Mouse (Mus musculus) lung, embryonic 16.5 days (tissue): Measurements from ENCODE around the gene Nfib. TPM values are rescaled to one million over a fixed set of nuclear protein-coding genes. Genes with fewer than 3 reads are reported as not detected.

ENCODE experiments used
- ATAC-seq: fragments of 200-750 bp; cut with Nextera tagmentation; 2 replicates; pipeline ENCODE4 v1.8.0; 2017; ENCODE audit warnings: low read depth, mild to moderate bottlenecking, moderate library complexity
- H3K27ac ChIP-seq: fragments of 300-500 bp; sonication (generic); 2 replicates; pipeline ENCODE4 v1.5.1; 2014; ENCODE audit warnings: mild to moderate bottlenecking, control low read depth, low read length
- H3K27me3 ChIP-seq: fragments of 300-500 bp; sonication (generic); 2 replicates; pipeline ENCODE4 v1.6.1; 2014; ENCODE audit warnings: low read depth, low read length, mixed read lengths; ENCODE audit not compliant: control insufficient read depth, insufficient read depth
- H3K36me3 ChIP-seq: fragments of 300-500 bp; sonication (generic); 2 replicates; pipeline ENCODE4 v1.6.1; 2014; ENCODE audit warnings: low read length; ENCODE audit not compliant: control insufficient read depth, insufficient read depth
- H3K4me1 ChIP-seq: fragments of 300-500 bp; sonication (generic); replicated peaks from 2 replicates; pipeline ENCODE4 v1.6.1; 2014; ENCODE audit warnings: low read length, mixed read lengths; ENCODE audit not compliant: control insufficient read depth, insufficient read depth
- H3K4me2 ChIP-seq: fragments of 300-500 bp; sonication (generic); 2 replicates; pipeline ENCODE4 v1.6.1; 2014; ENCODE audit warnings: low read depth, low read length, control low read depth
- H3K4me3 ChIP-seq: fragments of 300-500 bp; sonication (generic); 2 replicates; pipeline ENCODE4 v1.5.1; 2014; ENCODE audit warnings: mild to moderate bottlenecking, low read length, control low read depth
- H3K9ac ChIP-seq: fragments of 300-500 bp; sonication (generic); 2 replicates; pipeline ENCODE4 v1.6.1; 2014; ENCODE audit warnings: low read length, control low read depth
- H3K9me3 ChIP-seq: fragments of 300-500 bp; sonication (generic); 2 replicates; pipeline ENCODE4 v1.6.1; 2016; ENCODE audit warnings: low read length; ENCODE audit not compliant: control insufficient read depth
- WGBS: fragments of 180-500 bp; shearing (Covaris S2); extraction: QIAGEN DNeasy Blood & Tissue Kit; methylation state at CpG from one replicate; pipeline ENCODE4 v1.1.7; 2014; 5-methylcytosine and 5-hydroxymethylcytosine counted together
- polyA plus RNA-seq: library from polyadenylated mRNA; unstranded; fragments of >200 nt; fragmentation: Nextera tagmentation; extraction: Ambion mirVana; gene quantifications from 2 replicates; pipeline ENCODE4 v1.2.1, GENCODE M21; 2015

Nfib gene
- polyA plus RNA-seq, 1 experiment from 2014 or later: 104 TPM

GRCm38 (mm10) chr4:82319388-82319787, 386.2 kb downstream of the Nfib start:
- H3K4me3 ChIP-seq: no peak overlapping the region
- no peak overlapping the region for H3K9ac ChIP-seq
- no peak overlapping the region for H3K27ac ChIP-seq
- H3K4me2 ChIP-seq: no peak overlapping the region
- 67% methylated on average over 7 of the region's 7 CpGs for WGBS
- H3K27me3 ChIP-seq: no peaks in the 10 kb centered on the region
- peaks cover 5% of the 10 kb centered on the region; the same call in 1 of the 2 replicates for H3K4me1 ChIP-seq
- peaks cover 38% of the 10 kb centered on the region for H3K36me3 ChIP-seq
- H3K9me3 ChIP-seq: no peaks in the 10 kb centered on the region
- no peak for ATAC-seq

- no peak for ATAC-seq
- 79% methylated on average over 6 of the region's 6 CpGs for WGBS
- Histone ChIP-seq H3K4me3 (no peak overlapping the region), H3K36me3 (peaks cover 22% of the 10 kb centered on the region), H3K4me1 (peaks cover 7% of the 10 kb centered on the region), H3K27ac (no peak overlapping the region; the same call in 1 of the 2 replicates), H3K27me3 (no peaks in the 10 kb centered on the region), H3K9ac (no peak overlapping the region), H3K9me3 (no peaks in the 10 kb centered on the region), H3K4me2 (no peak overlapping the region)
These were observed 389.4 kb downstream of the Nfib start for GRCm38 (mm10) chr4:82316168-82316567.

- Histone ChIP-seq H3K4me2 (no peak overlapping the region), H3K9ac (no peak overlapping the region), H3K36me3 (peaks cover 20% of the 10 kb centered on the region), H3K4me3 (no peak overlapping the region), H3K27ac (no peak overlapping the region), H3K4me1 (peaks cover 7% of the 10 kb centered on the region), H3K9me3 (no peaks in the 10 kb centered on the region), H3K27me3 (no peaks in the 10 kb centered on the region)
- no peak for ATAC-seq
- WGBS: 66% methylated on average over 2 of the region's 2 CpGs
These were observed 389.8 kb downstream of the Nfib start for GRCm38 (mm10) chr4:82315710-82316109.

DNA sequence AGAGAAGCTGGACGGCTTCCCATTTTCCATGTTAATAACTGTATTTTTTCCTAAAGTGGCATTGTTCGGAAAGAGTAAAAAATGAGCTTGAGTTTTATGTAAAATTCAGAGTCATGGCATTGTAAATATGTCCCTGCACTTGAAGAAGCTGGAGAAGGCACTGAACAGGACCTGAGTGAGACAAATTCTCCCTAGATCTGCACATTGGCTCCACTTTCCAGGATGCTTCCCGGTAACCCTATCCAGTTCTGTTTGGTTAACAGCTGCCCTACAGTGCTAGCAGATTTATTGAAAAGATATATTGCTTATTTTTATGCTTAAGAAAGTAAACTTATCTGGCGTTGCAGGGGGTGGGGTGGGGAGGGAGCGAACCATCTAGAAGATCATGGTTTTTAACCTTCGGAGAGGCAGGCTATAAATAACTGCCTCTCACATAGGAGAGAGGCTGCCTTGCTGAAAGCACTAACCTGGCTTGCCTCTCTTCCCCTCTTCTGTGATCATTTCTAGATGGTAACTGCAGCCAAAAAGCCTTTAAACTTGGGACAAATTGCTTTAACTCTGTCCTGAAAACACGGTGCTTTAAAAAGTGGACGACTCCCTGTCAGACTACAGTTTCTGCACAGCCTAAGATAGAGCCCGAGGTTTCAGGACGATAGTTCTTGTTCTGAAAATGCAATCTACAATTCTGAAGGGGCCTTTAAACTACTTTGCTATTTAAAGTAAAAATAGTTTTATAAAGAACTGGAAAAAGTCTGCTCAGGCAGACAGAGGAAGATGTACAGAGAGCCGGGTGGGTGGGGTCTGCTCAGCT, 394.4 kb downstream of the Nfib start:
- H3K9ac ChIP-seq: no peak overlapping the region
- H3K4me1 ChIP-seq: peaks cover 19% of the 10 kb centered on the region
- no peak overlapping the region for H3K4me2 ChIP-seq
- no peaks in the 10 kb centered on the region for H3K9me3 ChIP-seq
- no peak overlapping the region for H3K4me3 ChIP-seq
- H3K36me3 ChIP-seq: peaks cover 22% of the 10 kb centered on the region
- H3K27me3 ChIP-seq: no peaks in the 10 kb centered on the region
- ATAC-seq: no peak
- peak overlapping the region; percentile 51 for H3K27ac ChIP-seq
- WGBS: 55% methylated on average over 11 of the region's 11 CpGs

- WGBS: 9% methylated on average over 6 of the region's 6 CpGs
These were observed 399.5 kb downstream of the Nfib start for GRCm38 (mm10) chr4:82306045-82306444.

DNA sequence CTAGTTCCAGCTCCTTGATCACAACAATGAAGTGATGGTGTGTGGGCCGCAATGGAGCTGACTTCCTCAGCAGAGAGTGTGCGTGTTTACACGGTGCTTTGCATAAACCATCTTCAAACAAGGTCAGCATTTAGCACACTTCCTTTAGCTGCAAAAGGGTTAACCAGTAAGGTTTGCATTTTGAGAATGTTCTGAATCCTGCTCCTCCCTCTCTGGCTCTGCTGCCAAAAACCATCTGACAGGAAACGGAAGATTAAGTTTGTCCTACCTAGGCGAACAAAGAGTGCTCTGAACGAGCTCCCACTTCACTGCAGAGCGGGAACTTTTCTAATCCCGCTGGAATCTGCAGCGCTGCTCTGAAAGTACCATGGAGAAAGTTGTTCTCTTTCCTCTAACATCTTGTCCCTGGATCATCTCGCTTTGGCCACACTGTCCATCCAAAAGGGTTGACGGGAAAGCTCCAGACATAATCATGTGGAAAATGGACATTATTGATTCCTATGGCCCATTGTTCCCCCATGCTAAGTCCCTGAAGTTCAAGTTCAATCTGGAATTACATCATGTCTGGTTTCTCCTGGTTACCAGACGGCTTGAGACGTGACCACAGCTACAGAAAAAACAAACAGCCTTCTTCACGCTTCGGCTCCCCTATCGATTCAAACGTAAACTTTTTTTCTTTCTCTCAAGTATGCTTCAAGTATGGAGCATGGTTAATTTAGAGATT, 401.2 kb downstream of the Nfib start:
- Histone ChIP-seq H3K27me3 (no peaks in the 10 kb centered on the region), H3K4me1 (peaks cover 37% of the 10 kb centered on the region), H3K36me3 (peaks cover 15% of the 10 kb centered on the region), H3K9ac (0 out of 2 replicates have a peak overlapping the region, but pooled peaks have one; percentile 24), H3K4me3 (0 out of 2 replicates have a peak overlapping the region, but pooled peaks have one; percentile 4), H3K27ac (peak overlapping the region; percentile 97), H3K4me2 (peak overlapping the region; percentile 27), H3K9me3 (no peaks in the 10 kb centered on the region)
- ATAC-seq: peak; percentile 74
- 2% methylated on average over 17 of the region's 17 CpGs for WGBS

More at GRCm38 (mm10) chr4:82306045-82306444, 399.5 kb downstream of the Nfib start:
- ATAC-seq: peak; percentile 82
- Histone ChIP-seq H3K9me3 (no peaks in the 10 kb centered on the region), H3K4me3 (no peak overlapping the region), H3K27ac (peak overlapping the region; percentile 97), H3K36me3 (peaks cover 15% of the 10 kb centered on the region), H3K4me1 (peaks cover 37% of the 10 kb centered on the region), H3K9ac (no peak overlapping the region), H3K27me3 (no peaks in the 10 kb centered on the region), H3K4me2 (no peak overlapping the region)

DNA sequence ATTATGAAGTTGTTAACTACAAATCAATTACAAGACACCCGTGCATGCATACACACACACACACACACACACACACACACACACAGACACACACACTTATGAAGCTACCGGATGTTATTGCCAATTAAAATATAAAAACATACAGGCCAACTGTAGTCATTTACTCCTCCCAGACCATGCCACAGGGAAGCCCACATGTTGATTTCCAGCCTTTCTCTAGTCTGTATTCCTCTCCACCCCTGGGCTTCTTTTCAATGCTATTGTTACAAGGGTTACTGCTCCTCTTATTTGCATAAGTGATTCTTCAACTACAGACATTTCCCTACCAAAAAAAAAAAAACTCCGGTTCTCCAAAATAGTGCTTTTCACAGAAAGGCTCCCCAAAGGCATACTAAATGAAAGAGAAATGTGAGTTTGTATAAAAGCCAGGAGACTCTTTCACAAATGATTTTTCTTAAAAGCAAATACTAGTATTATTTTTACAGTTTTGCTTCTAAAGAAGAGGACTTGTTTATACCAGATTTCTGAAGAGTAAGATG, 402.1 kb downstream of the Nfib start:
- H3K4me2 ChIP-seq: no peak overlapping the region
- H3K4me1 ChIP-seq: peaks cover 37% of the 10 kb centered on the region
- no peak overlapping the region for H3K9ac ChIP-seq
- H3K9me3 ChIP-seq: no peaks in the 10 kb centered on the region
- H3K4me3 ChIP-seq: no peak overlapping the region
- H3K36me3 ChIP-seq: peaks cover 12% of the 10 kb centered on the region
- peak overlapping the region; percentile 35; the same call in 1 of the 2 replicates for H3K27ac ChIP-seq
- no peaks in the 10 kb centered on the region for H3K27me3 ChIP-seq
- ATAC-seq: no peak
- 49% methylated on average over 3 of the region's 3 CpGs for WGBS

DNA sequence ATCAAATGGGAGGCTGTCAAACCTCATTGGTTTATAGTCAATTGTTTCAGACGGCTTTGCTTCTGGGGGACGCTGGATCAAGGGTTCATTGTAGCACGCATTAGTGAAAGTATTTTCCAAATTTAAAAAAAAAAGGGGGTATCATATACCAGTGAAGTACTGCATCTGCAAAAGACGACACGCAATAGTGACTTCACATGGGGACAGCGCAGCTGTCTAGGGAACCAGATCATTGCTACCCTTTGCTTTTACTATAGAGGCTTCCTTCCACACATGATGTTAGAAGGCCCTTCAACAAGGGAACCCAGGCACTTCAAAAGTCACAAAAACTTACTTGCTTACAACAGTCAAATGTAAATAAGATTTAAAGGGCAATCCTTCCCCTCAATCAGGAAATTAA, 402.6 kb downstream of the Nfib start:
- Histone ChIP-seq H3K9ac (no peak overlapping the region), H3K4me1 (peaks cover 36% of the 10 kb centered on the region), H3K27me3 (no peaks in the 10 kb centered on the region), H3K4me2 (no peak overlapping the region), H3K27ac (no peak overlapping the region), H3K36me3 (peaks cover 7% of the 10 kb centered on the region), H3K4me3 (no peak overlapping the region), H3K9me3 (no peaks in the 10 kb centered on the region)
- ATAC-seq: no peak
- WGBS: 87% methylated on average over 6 of the region's 6 CpGs

DNA sequence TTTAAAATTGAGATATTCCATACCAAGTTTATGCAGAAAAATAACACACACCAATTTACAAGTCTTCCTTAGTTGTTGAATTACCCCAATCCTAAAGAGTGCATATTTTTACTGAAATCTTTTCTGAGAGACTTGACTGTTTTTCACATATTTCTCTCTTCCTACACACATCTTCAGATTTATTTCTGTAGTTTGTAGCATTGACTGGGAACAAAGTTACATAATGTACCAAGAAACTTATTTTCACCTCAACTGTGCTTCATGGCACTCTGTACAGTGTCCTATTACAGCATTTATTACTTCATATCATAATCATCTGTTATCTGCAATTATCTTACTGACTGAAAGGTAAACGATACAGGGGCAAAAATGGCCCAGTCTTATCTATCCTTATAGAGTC, 406.9 kb downstream of the Nfib start:
- WGBS: 59% methylated on average over 1 of the region's 1 CpGs
- H3K9ac ChIP-seq: no peak overlapping the region
- no peak for ATAC-seq
- no peaks in the 10 kb centered on the region for H3K27me3 ChIP-seq
- H3K36me3 ChIP-seq: peaks cover 10% of the 10 kb centered on the region
- H3K27ac ChIP-seq: no peak overlapping the region
- H3K9me3 ChIP-seq: no peaks in the 10 kb centered on the region
- no peak overlapping the region for H3K4me3 ChIP-seq
- H3K4me2 ChIP-seq: no peak overlapping the region
- H3K4me1 ChIP-seq: peaks cover 2% of the 10 kb centered on the region; the same call in 1 of the 2 replicates
